Mouse (Mus musculus) cerebellum, adult (tissue): ENCODE measurements around the gene Phf13.

Source experiments
- ATAC-seq: cut with Nextera tagmentation; 2 replicates; pipeline ENCODE4 v1.9.2; 2017; ENCODE audit warnings: mild to moderate bottlenecking, moderate library complexity, mixed read lengths; ENCODE audit not compliant: insufficient number of reproducible peaks, low FRiP score, low TSS enrichment

Gene Phf13

GRCm38 (mm10) chr4:151994228-151995171 is 1.6 kb downstream of the Phf13 start:
- no peak for ATAC-seq

GRCm38 (mm10) chr4:151993035-151993434 is 3.0 kb downstream of the Phf13 start:
- no peak for ATAC-seq

- ATAC-seq: no peak
Observed at GRCm38 (mm10) chr4:151992091-151992490, 4.0 kb downstream of the Phf13 start.

GRCm38 (mm10) chr4:151989110-151989488 is 7.0 kb downstream of the Phf13 start:
- ATAC-seq: no peak

- peak; percentile 27; the same call in 1 of the 2 replicates for ATAC-seq
Observed at GRCm38 (mm10) chr4:151988342-151989109, 7.5 kb downstream of the Phf13 start, which contains the start of gene Thap3. Gene Thap3, minus strand, starts transcription at chr4:151988997.

GRCm38 (mm10) chr4:151988014-151988341 is 8.1 kb downstream of the Phf13 start:
- no peak for ATAC-seq

- no peak for ATAC-seq
Observed at GRCm38 (mm10) chr4:151986650-151987049, 9.4 kb downstream of the Phf13 start.

GRCm38 (mm10) chr4:151985886-151986285 is 10.2 kb downstream of the Phf13 start:
- ATAC-seq: peak; percentile 47; the same call in 1 of the 2 replicates

- no peak for ATAC-seq
Observed at GRCm38 (mm10) chr4:151983560-151983959, 12.5 kb downstream of the Phf13 start.

GRCm38 (mm10) chr4:151983043-151983442 is 13.0 kb downstream of the Phf13 start:
- no peak for ATAC-seq

- ATAC-seq: peak; percentile 57; the same call in 1 of the 2 replicates
Observed at GRCm38 (mm10) chr4:151981363-151981762, 14.7 kb downstream of the Phf13 start.

- no peak for ATAC-seq
Observed at GRCm38 (mm10) chr4:151980699-151981098, 15.4 kb downstream of the Phf13 start.

- ATAC-seq: peak; percentile 37; the same call in 1 of the 2 replicates
Observed at GRCm38 (mm10) chr4:151977748-151978147, 18.3 kb downstream of the Phf13 start.

GRCm38 (mm10) chr4:151975441-151975840 is 20.6 kb downstream of the Phf13 start:
- ATAC-seq: no peak

GRCm38 (mm10) chr4:151972221-151972967 is 23.7 kb downstream of the Phf13 start:
- ATAC-seq: no peak

- ATAC-seq: no peak
Observed at GRCm38 (mm10) chr4:151968204-151968921, 27.7 kb downstream of the Phf13 start.

- no peak for ATAC-seq
Observed at GRCm38 (mm10) chr4:151962817-151963216, 33.2 kb downstream of the Phf13 start.

GRCm38 (mm10) chr4:151960513-151960854 is 35.6 kb downstream of the Phf13 start:
- ATAC-seq: no peak

- ATAC-seq: no peak
Observed at GRCm38 (mm10) chr4:151959849-151960512, 36.1 kb downstream of the Phf13 start.
